Mouse (Mus musculus) frontal cortex, postnatal 14 days (tissue): ENCODE measurements around the gene Nudt22.

Experiments
- DNase-seq, 2 experiments: peaks; one replicate each; pipeline ENCODE4 v3.0.0; 2022; ENCODE audit warnings: low spot score in 2 of 2

Gene Nudt22

GRCm38 (mm10) chr19:6949951-6950350 is 46.0 kb downstream of the Nudt22 start:
- no peak for DNase-seq

GRCm38 (mm10) chr19:6949532-6949931 is 46.4 kb downstream of the Nudt22 start:
- no peak for DNase-seq

- DNase-seq, result no peak
Observed at GRCm38 (mm10) chr19:6948186-6948585, 47.7 kb downstream of the Nudt22 start.

GRCm38 (mm10) chr19:6947742-6948141 is 48.2 kb downstream of the Nudt22 start:
- DNase-seq, result no peak

- DNase-seq, result no peak
Observed at GRCm38 (mm10) chr19:6943709-6944108, 52.2 kb downstream of the Nudt22 start.
